Mouse (Mus musculus) skeletal muscle tissue, adult 2 months (tissue): ENCODE measurements around the gene Cpm.

Source experiments
- DNase-seq: peaks from one replicate; pipeline ENCODE4 v3.0.0-alpha.2; 2012; ENCODE audit warnings: low read depth, low spot score

Cpm gene

GRCm38 (mm10) chr10:117635078-117635771, 5.9 kb downstream of the Cpm start:
- DNase-seq, result no peak

DNA sequence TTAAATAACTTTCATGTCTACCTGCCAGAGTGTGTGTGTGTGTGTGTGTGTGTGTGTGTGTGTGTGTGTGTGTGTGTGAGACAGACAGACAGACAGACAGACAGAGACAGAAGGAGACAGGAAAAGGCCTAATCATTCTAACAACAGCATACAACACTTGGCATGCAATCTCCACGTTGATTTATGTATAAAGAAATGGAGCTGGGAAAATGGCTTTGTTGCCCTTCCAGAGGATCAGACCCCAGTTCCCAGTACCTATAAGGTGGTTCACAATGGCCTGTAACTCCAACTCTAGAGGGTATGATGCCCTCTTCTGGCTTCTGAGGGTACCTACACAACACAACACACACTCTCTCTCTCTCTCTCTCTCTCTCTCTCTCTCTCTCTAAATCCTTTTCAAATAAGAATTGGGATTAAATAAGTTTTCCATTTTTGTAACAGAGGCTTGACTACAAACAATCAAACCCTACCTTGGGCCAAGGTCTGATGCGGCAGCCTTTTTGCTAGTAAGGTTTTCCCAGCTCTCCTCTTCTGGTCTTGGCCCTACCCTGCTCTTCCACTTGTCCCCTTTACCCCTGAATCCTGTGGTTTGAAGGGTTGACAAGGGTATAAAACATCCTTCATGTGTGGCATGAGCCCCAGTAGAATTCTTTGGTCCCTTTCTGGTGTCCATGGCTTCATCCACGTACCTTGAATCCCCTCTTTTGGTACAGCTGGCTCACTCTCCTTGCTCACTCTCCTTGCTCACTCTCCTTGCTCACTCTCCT, 6.7 kb downstream of the Cpm start:
- no peak for DNase-seq

- no peak for DNase-seq
Observed at GRCm38 (mm10) chr10:117637062-117637744, 7.9 kb downstream of the Cpm start.

DNA sequence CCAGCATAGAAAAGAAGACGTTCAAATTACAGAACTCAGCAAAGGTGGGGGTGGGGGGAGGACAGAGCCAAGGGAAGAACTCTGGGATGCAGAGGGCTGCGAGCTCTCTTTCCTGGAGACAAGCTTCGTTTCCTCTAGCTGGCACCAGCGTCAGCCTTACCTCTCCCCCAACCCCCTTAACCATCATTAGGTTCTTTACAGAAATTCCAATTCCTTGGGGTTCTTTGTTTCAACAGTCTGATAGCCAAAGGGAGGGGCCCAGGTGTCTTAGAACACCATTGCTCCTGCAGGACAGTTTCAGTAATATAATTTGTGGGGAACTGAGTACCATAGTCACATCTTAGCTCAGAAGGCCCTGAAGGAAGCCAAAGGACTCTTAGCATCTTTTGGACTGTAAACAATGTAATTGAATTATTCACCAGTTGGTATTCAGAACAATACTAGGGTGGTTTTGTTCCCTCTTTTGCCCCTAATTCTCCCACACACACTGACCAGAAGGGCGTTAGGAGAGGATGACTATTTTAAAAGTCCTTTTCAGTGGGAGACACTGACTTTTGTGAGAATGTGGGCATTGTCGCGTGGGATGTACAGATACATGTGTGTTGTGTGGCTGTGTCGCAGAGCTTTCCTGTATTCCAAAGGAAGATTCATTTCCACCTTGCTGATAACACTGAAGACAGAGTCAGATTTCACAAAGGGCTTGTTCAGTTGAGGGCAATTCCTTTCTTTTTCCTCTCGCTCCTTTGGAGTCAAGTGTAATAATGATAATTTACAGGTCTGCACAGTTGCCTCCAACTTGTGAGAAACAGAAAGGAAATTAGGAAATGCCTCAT, 8.7 kb downstream of the Cpm start:
- DNase-seq, result no peak

- no peak for DNase-seq
Observed at GRCm38 (mm10) chr10:117638578-117639220, 9.4 kb downstream of the Cpm start.

DNA sequence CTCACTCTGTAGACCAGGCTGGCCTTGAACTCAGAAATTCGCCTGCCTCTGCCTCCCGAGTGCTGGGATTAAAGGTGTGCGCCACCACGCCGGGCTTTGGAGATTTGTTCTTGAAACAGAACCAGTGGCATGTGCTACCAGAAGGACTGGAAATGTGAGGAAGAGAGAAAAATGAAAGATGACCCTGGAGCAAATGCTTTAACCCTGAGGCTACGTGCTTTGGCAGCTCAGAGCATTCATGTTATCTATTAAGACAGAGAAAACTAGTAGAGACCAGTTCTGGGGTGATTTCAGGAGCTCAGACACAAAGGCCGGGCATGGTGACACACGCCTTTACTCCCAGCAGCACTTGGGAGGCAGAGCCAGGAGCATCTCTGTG, 9.9 kb downstream of the Cpm start:
- DNase-seq, result no peak

- DNase-seq, result no peak
Observed at GRCm38 (mm10) chr10:117639899-117640594, 10.7 kb downstream of the Cpm start.

- DNase-seq, result no peak
Observed at GRCm38 (mm10) chr10:117640595-117641078, 11.3 kb downstream of the Cpm start.

DNA sequence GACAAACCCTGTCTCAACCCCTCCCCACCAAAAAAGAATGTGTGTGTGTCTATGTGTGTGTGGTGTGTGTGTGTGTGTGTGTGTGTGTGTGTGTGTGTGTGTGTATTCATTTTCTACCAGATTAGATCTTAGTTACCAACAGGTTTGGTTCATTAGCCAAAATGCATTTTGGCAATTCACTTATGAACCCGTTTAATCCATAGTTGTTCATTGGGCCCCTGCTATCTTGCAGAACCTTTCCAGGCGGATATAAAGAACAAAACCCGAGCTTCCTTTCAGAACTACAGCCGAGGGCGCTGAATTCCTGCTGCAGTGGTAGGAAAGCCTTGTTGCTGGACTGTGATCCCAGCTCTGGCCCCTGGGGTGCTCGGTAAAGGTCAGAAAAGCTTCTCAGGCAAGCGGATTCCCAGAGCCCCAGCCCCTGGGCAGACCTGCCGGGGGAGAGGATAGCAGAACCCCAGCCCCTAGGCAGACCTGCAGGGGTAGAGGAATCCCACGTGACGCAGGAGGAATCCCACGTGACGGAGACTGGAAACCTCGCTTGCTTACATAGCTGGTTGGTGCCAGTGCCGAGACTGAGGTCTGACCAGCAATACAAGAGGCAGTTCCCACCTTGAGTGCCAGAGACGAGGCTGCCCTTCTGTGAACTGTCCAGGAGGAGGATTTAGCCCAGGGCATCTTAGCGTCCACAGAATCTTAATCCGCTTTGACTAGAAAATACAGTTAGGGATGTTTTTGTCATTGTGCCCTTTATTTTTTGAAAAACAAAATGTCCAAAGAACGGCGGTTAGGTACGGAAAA, 12.3 kb downstream of the Cpm start:
- no peak for DNase-seq

- peak; percentile 42 for DNase-seq
Observed at GRCm38 (mm10) chr10:117642201-117642450, 12.8 kb downstream of the Cpm start.

- no peak for DNase-seq
Observed at GRCm38 (mm10) chr10:117642491-117643262, 13.4 kb downstream of the Cpm start.

- no peak for DNase-seq
Observed at GRCm38 (mm10) chr10:117643302-117643701, 14.0 kb downstream of the Cpm start.

DNA sequence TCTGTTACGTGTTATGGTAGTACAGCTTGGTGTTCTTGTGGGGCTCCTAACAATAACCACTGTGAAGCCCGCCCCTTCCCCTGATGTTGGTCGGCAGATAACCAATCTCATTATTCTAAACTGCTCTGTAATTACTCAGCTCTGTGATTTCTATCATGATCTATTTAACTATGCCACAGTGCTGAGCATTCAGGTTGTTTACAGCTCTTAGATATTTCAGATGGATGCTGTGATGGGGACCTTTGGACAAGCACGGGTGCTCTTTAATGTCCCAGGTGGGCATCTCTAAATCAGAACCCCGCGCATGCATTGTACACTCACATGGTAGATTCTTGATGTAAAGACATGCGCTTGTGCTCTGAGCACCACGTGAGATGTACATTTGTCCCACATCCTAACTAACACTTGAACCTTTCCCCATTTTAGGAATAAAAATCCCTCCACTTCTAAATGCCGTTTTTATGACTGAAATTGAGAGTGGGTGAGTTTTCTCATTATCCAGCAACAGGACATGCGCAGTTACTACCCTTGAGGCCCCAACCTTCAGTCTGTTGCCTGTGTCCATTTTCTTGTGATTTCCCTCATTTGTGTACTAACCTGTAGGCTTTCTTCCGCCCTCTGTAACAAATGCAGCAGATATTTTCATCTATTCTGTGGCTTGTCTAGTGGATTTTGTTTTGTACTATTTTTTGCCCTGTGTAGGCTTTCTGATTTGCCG, 14.6 kb downstream of the Cpm start:
- no peak for DNase-seq

GRCm38 (mm10) chr10:117644429-117644748, 15.1 kb downstream of the Cpm start:
- no peak for DNase-seq

GRCm38 (mm10) chr10:117644828-117645227, 15.5 kb downstream of the Cpm start:
- DNase-seq, result no peak

DNA sequence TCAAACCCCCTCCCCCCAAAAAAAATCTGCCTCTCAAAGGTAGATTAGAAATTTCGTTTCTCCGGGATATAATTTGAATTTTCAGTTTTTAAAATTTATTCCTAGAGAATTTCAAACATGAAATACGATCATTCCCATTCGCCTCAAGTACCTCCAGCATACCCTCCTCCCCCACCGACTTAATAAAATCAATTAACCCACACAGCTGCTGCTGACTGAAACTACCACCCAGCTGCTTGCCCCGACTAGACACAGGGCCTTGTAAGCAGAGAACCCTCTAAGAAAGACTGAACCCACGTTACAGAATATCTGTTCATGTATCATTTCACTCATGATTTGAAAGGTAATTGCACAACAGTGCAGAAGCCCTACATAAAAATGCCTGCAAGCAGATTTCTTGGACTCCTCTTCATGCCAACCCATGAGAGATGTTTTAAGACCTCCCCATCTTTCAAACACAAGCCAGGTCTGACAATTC, 16.2 kb downstream of the Cpm start:
- no peak for DNase-seq

- no peak for DNase-seq
Observed at GRCm38 (mm10) chr10:117646482-117647157, 17.3 kb downstream of the Cpm start.

GRCm38 (mm10) chr10:117647158-117647505, 17.8 kb downstream of the Cpm start:
- no peak for DNase-seq
